20 mouse cellular contexts compared by ENCODE assay signal in the genomic region with DNA sequence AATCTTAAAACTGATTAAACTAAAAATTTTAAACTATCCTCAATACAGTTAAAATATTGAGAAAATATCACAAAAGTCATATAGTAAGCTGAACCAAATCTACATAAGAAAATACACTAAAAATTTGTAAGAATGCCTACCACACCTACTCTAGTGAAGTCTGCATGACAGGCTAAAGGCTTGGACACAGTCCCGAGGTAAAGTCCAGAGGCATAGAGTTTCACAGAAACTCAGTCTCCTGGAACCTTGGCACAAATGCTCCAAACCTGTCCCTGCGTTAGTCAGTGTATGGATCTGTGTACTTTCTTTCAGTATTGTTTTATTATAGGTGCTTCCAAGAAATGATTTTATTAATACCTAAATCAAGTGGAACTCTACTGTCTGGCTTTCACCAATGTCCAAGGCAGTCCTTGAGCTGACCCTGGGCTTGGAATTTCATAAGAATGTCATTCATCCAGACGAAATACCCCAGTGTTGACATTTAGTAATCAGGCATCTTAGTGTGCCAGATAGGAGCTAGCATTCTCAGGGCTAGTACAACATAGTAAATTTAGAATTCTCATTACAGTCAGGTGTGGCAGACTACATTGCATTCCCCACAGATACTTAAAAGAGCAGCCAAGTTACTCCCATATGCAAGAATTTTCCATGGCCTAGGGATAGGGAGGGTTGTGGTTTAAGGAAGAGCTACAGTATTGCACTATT.
A peak's percentile ranks its signal among the peaks of the same experiment; 100 is the strongest.
DNase-seq lines count a peak whose midpoint lies in the region; ATAC-seq and TF ChIP-seq lines count a peak whose summit lies in the region.
"Had no signal": no experiment of that assay in that cellular context is flagged by ENCODE, and none has a peak within 500 bp of the region (broad histone marks: within the 10 kb centered on the region; RNA-seq: fewer than 3 reads in every experiment).

No protein-coding gene starts in this region.

- WGBS in heart, embryonic 10.5 days, result 58% methylated on average over 3 of the region's 3 CpGs
- WGBS in kidney, adult 2 months, result 33% methylated on average over 3 of the region's 3 CpGs
- 26% methylated on average over 3 of the region's 3 CpGs for WGBS in heart, embryonic 14.5 days
- 32% methylated on average over 3 of the region's 3 CpGs for WGBS in heart, postnatal 0 days
- WGBS in hindbrain, embryonic 10.5 days, result 86% methylated on average over 3 of the region's 3 CpGs

- H3K27me3 ChIP-seq in heart, embryonic 10.5 days (ENCODE audit: insufficient read depth, poor library complexity, severe bottlenecking), result no peaks in the 10 kb centered on the region
- no peaks in the 10 kb centered on the region for H3K27me3 ChIP-seq in kidney, adult 2 months (replicated peaks; ENCODE audit: control insufficient read depth, insufficient read depth, low read length)
- no peaks in the 10 kb centered on the region for H3K27me3 ChIP-seq in heart, embryonic 14.5 days (ENCODE audit: control insufficient read depth, insufficient read depth, low read length)
- H3K27me3 ChIP-seq in heart, postnatal 0 days (ENCODE audit: control insufficient read depth, insufficient read depth, low read length), result no peaks in the 10 kb centered on the region
- no peaks in the 10 kb centered on the region for H3K27me3 ChIP-seq in hindbrain, embryonic 10.5 days (ENCODE audit: insufficient read depth, poor library complexity, severe bottlenecking)
- H3K27me3 ChIP-seq: CH12.LX; embryonic facial prominence, embryonic 13.5 days; forebrain, embryonic 12.5 days; intestine, embryonic 15.5 days had no signal

- TF ChIP-seq CTCF in kidney, adult 2 months (conservative IDR thresholded peaks at IDR 0.05; ENCODE audit: insufficient read depth, insufficient read length, low read depth, low read length), result no peak
- TF ChIP-seq CTCF in heart, postnatal 0 days (IDR thresholded peaks at IDR 0.05; ENCODE audit: low read depth), result no peak

- no peak overlapping the region for H3K4me2 ChIP-seq in heart, embryonic 14.5 days (ENCODE audit: low read length)
- H3K4me2 ChIP-seq in heart, postnatal 0 days (ENCODE audit: low read depth, low read length), result no peak overlapping the region
- H3K4me2 ChIP-seq: embryonic facial prominence, embryonic 13.5 days; forebrain, embryonic 12.5 days; hindbrain, embryonic 14.5 days; intestine, embryonic 15.5 days had no signal

- ATAC-seq in heart, embryonic 14.5 days (ENCODE audit: insufficient number of reproducible peaks, insufficient read depth, low FRiP score, low read depth), result peak; percentile 71
- ATAC-seq in heart, postnatal 0 days (ENCODE audit: insufficient read depth, low read depth), result peak; percentile 95
- ATAC-seq: forebrain, embryonic 16.5 days; intestine, embryonic 15.5 days had no signal

- H3K27ac ChIP-seq in heart, embryonic 10.5 days, result no peak overlapping the region
- H3K27ac ChIP-seq in kidney, adult 2 months (ENCODE audit: insufficient read depth, low read depth, low read length), result no peak overlapping the region
- H3K27ac ChIP-seq in heart, embryonic 14.5 days (replicated peaks in 1 of 2; ENCODE audit: control insufficient read depth in 1 of 2, insufficient read depth in 1 of 2, low read depth in 2 of 2, low read length in 2 of 2), result peak overlapping the region; percentile 77 to 80; a peak in 3 of 4 replicates
- peak overlapping the region; percentile 87 for H3K27ac ChIP-seq in heart, postnatal 0 days (ENCODE audit: low read depth)
- no peak overlapping the region for H3K27ac ChIP-seq in hindbrain, embryonic 10.5 days
- H3K27ac ChIP-seq: embryonic facial prominence, embryonic 13.5 days; forebrain, embryonic 12.5 days; gastrocnemius, adult 2 months; hindbrain, embryonic 14.5 days; intestine, embryonic 15.5 days had no signal

- no peak for TF ChIP-seq POLR2A in kidney, adult 2 months (IDR thresholded peaks at IDR 0.05; ENCODE audit: low read depth, low read length)

- no peaks in the 10 kb centered on the region for H3K36me3 ChIP-seq in heart, embryonic 10.5 days
- no peaks in the 10 kb centered on the region for H3K36me3 ChIP-seq in kidney, adult 2 months (ENCODE audit: control insufficient read depth, insufficient read depth, low read length)
- H3K36me3 ChIP-seq in heart, embryonic 14.5 days (ENCODE audit: control insufficient read depth, insufficient read depth, low read length), result no peaks in the 10 kb centered on the region
- no peaks in the 10 kb centered on the region for H3K36me3 ChIP-seq in heart, postnatal 0 days (replicated peaks; ENCODE audit: control insufficient read depth, insufficient read depth, low read length)
- no peaks in the 10 kb centered on the region for H3K36me3 ChIP-seq in hindbrain, embryonic 10.5 days
- H3K36me3 ChIP-seq: embryonic facial prominence, embryonic 13.5 days; forebrain, embryonic 12.5 days; intestine, embryonic 15.5 days had no signal

- peak; percentile 70 for DNase-seq in heart, adult 11 months
- no peak for DNase-seq in heart, embryonic 10.5 days (ENCODE audit: low spot score)
- DNase-seq in kidney, adult 2 months, result peak; percentile 50
- DNase-seq in kidney, postnatal 4 days, result no peak
- DNase-seq in heart, postnatal 0 days (ENCODE audit: low spot score), result peak; percentile 57
- DNase-seq in hindbrain, embryonic 10.5 days (ENCODE audit: low spot score), result no peak
- no peak for DNase-seq in lung, adult 18-20 months
- DNase-seq: cerebellum, adult 18-20 months; cerebellum, adult 9-11 months; cerebellum, postnatal 36 days; gastrocnemius, adult 2 months; gastrocnemius, postnatal 25 days; kidney, adult 18-20 months had no signal

- TF ChIP-seq EP300 in heart, postnatal 0 days (IDR thresholded peaks at IDR 0.05; ENCODE audit: low read depth), result peak; percentile 54; the same call in 1 of the 2 replicates

- H3K4me3 ChIP-seq in heart, embryonic 10.5 days, result no peak overlapping the region
- no peak overlapping the region for H3K4me3 ChIP-seq in kidney, adult 2 months (ENCODE audit: insufficient read depth, low read depth, low read length)
- H3K4me3 ChIP-seq in heart, embryonic 14.5 days (ENCODE audit: control insufficient read depth in 1 of 2, insufficient read depth in 1 of 2, low read depth in 1 of 2, low read length in 2 of 2), result no peak overlapping the region
- H3K4me3 ChIP-seq in heart, postnatal 0 days (ENCODE audit: low read depth, low read length), result no peak overlapping the region
- H3K4me3 ChIP-seq in hindbrain, embryonic 10.5 days, result no peak overlapping the region
- H3K4me3 ChIP-seq: embryonic facial prominence, embryonic 13.5 days; forebrain, embryonic 12.5 days; gastrocnemius, adult 2 months; intestine, embryonic 15.5 days had no signal

- H3K4me1 ChIP-seq in heart, embryonic 10.5 days, result no peaks in the 10 kb centered on the region
- no peaks in the 10 kb centered on the region for H3K4me1 ChIP-seq in kidney, adult 2 months (ENCODE audit: control insufficient read depth, insufficient read depth, low read length)
- no peaks in the 10 kb centered on the region for H3K4me1 ChIP-seq in heart, embryonic 14.5 days (ENCODE audit: control insufficient read depth in 2 of 2, insufficient read depth in 2 of 2, low read length in 2 of 2)
- no peaks in the 10 kb centered on the region for H3K4me1 ChIP-seq in heart, postnatal 0 days (ENCODE audit: control insufficient read depth, insufficient read depth)
- H3K4me1 ChIP-seq in hindbrain, embryonic 10.5 days (replicated peaks), result no peaks in the 10 kb centered on the region
- H3K4me1 ChIP-seq: embryonic facial prominence, embryonic 13.5 days; forebrain, embryonic 12.5 days; intestine, embryonic 15.5 days had no signal

- H3K9me3 ChIP-seq in heart, embryonic 10.5 days, result no peaks in the 10 kb centered on the region; the same call in 1 of the 2 replicates
- no peaks in the 10 kb centered on the region for H3K9me3 ChIP-seq in heart, embryonic 14.5 days (ENCODE audit: control insufficient read depth, low read length)
- H3K9me3 ChIP-seq in heart, postnatal 0 days (replicated peaks; ENCODE audit: control insufficient read depth, low read length), result no peaks in the 10 kb centered on the region
- H3K9me3 ChIP-seq in hindbrain, embryonic 10.5 days, result no peaks in the 10 kb centered on the region
- H3K9me3 ChIP-seq: embryonic facial prominence, embryonic 13.5 days; forebrain, embryonic 12.5 days; intestine, embryonic 15.5 days had no signal

- H3K9ac ChIP-seq in heart, embryonic 14.5 days (ENCODE audit: low read length), result no peak overlapping the region
- no peak overlapping the region for H3K9ac ChIP-seq in heart, postnatal 0 days (replicated peaks; ENCODE audit: low read depth, low read length)
- H3K9ac ChIP-seq: embryonic facial prominence, embryonic 13.5 days; forebrain, embryonic 12.5 days; hindbrain, embryonic 14.5 days; intestine, embryonic 15.5 days had no signal

Comparison
In these comparisons a context has a peak if more than half of its experiments do, and no peak if none do; other contexts are left out.
1. DNase-seq: peak in heart, adult 11 months (single experiment), kidney, adult 2 months (single experiment) and heart, postnatal 0 days (single experiment); none in heart, embryonic 10.5 days (single experiment), kidney, postnatal 4 days (0 of 2), hindbrain, embryonic 10.5 days (single experiment) and lung, adult 18-20 months (0 of 2).
2. H3K27ac ChIP-seq: peak in heart, embryonic 14.5 days (2 of 2) and heart, postnatal 0 days (single experiment); none in heart, embryonic 10.5 days (single experiment), kidney, adult 2 months (single experiment) and hindbrain, embryonic 10.5 days (single experiment).